In genomic region chr7:19932877-19933809, GRCm38 (mm10) we compare ENCODE assay signal across 8 mouse cellular contexts. TPM values are rescaled to one million over a fixed set of nuclear protein-coding genes. Genes with fewer than 3 reads are reported as not detected.
DNase-seq lines count a peak whose midpoint lies in the region; ATAC-seq and TF ChIP-seq lines count a peak whose summit lies in the region.

No protein-coding gene starts in this region.

- TF ChIP-seq CTCF in E14TG2a.4 (conservative IDR thresholded peaks at IDR 0.05; ENCODE audit: low read length): no peak
- no peak for TF ChIP-seq CTCF in bone marrow macrophage, adult 2 months (IDR thresholded peaks at IDR 0.05; ENCODE audit: low read depth, low read length)
- TF ChIP-seq CTCF in heart, postnatal 0 days (IDR thresholded peaks at IDR 0.05; ENCODE audit: low read depth): no peak
- TF ChIP-seq CTCF in liver, embryonic 14.5 days (IDR thresholded peaks at IDR 0.05; ENCODE audit: low read depth): no peak

- H3K36me3 ChIP-seq in E14TG2a.4 (ENCODE audit: insufficient read depth, low read length): no peaks in the 10 kb centered on the region
- H3K36me3 ChIP-seq in forebrain, embryonic 13.5 days (ENCODE audit: poor library complexity, severe bottlenecking): no peaks in the 10 kb centered on the region
- no peaks in the 10 kb centered on the region for H3K36me3 ChIP-seq in heart, postnatal 0 days (replicated peaks; ENCODE audit: control insufficient read depth, insufficient read depth, low read length)
- no peaks in the 10 kb centered on the region for H3K36me3 ChIP-seq in liver, embryonic 14.5 days (replicated peaks; ENCODE audit: control insufficient read depth, insufficient read depth, low read depth)
- no peaks in the 10 kb centered on the region for H3K36me3 ChIP-seq in neural tube, embryonic 12.5 days

- no peaks in the 10 kb centered on the region for H3K27me3 ChIP-seq in E14TG2a.4 (ENCODE audit: insufficient read depth, low read length)
- H3K27me3 ChIP-seq in forebrain, embryonic 13.5 days: no peaks in the 10 kb centered on the region; the same call in 1 of the 2 replicates
- no peaks in the 10 kb centered on the region for H3K27me3 ChIP-seq in heart, postnatal 0 days (ENCODE audit: control insufficient read depth, insufficient read depth, low read length)
- peaks cover 3% of the 10 kb centered on the region; the same call in 1 of the 2 replicates for H3K27me3 ChIP-seq in liver, embryonic 14.5 days (ENCODE audit: control insufficient read depth, insufficient read depth, low read length)
- no peaks in the 10 kb centered on the region for H3K27me3 ChIP-seq in neural tube, embryonic 12.5 days (replicated peaks)

- ATAC-seq in forebrain, embryonic 13.5 days: peak; percentile 81
- peak; percentile 85 for ATAC-seq in heart, postnatal 0 days (ENCODE audit: insufficient read depth, low read depth)
- ATAC-seq in liver, embryonic 14.5 days (ENCODE audit: insufficient read depth): peak; percentile 62; the same call in 1 of the 2 replicates
- ATAC-seq in neural tube, embryonic 12.5 days (ENCODE audit: low FRiP score, low read depth): peak; percentile 67

- H3K4me1 ChIP-seq in E14TG2a.4 (replicated peaks; ENCODE audit: low read depth, low read length): peaks cover 80% of the 10 kb centered on the region
- H3K4me1 ChIP-seq in bone marrow macrophage, adult 2 months (ENCODE audit: control insufficient read depth, insufficient read depth, low read length): peaks cover 37% of the 10 kb centered on the region
- H3K4me1 ChIP-seq in forebrain, embryonic 13.5 days: peaks cover 10% of the 10 kb centered on the region; the same call in 1 of the 2 replicates
- peaks cover 29% of the 10 kb centered on the region for H3K4me1 ChIP-seq in heart, postnatal 0 days (ENCODE audit: control insufficient read depth, insufficient read depth)
- H3K4me1 ChIP-seq in liver, embryonic 14.5 days (replicated peaks; ENCODE audit: control insufficient read depth in 2 of 2, insufficient read depth in 2 of 2, low read length in 1 of 2): peaks cover 0 to 11% of the 10 kb centered on the region in 2 experiments; a peak in 2 of 4 replicates
- H3K4me1 ChIP-seq in neural tube, embryonic 12.5 days: peaks cover 5% of the 10 kb centered on the region; the same call in 1 of the 2 replicates

- no peak for TF ChIP-seq EP300 in heart, postnatal 0 days (IDR thresholded peaks at IDR 0.05; ENCODE audit: low read depth)
- TF ChIP-seq EP300 in liver, embryonic 14.5 days (IDR thresholded peaks at IDR 0.05; ENCODE audit: low read depth): no peak

- peak overlapping the region; percentile 89 for H3K27ac ChIP-seq in bone marrow macrophage, adult 2 months (ENCODE audit: insufficient read depth, low read depth, low read length)
- H3K27ac ChIP-seq in forebrain, embryonic 13.5 days: 0 out of 2 replicates have a peak overlapping the region, but pooled peaks have one; percentile 8
- peak overlapping the region; percentile 94 for H3K27ac ChIP-seq in heart, postnatal 0 days (ENCODE audit: low read depth)
- H3K27ac ChIP-seq in liver, embryonic 14.5 days: no peak overlapping the region
- no peak overlapping the region for H3K27ac ChIP-seq in neural tube, embryonic 12.5 days

- WGBS in forebrain, embryonic 13.5 days: 22% methylated on average over 19 of the region's 21 CpGs
- 8% methylated on average over 21 of the region's 21 CpGs for WGBS in heart, postnatal 0 days
- WGBS in liver, embryonic 14.5 days (ENCODE audit: insufficient replicate concordance): 8% methylated on average over 21 of the region's 21 CpGs
- 25% methylated on average over 20 of the region's 21 CpGs for WGBS in neural tube, embryonic 12.5 days

- H3K9me3 ChIP-seq in E14TG2a.4 (ENCODE audit: low read length): no peaks in the 10 kb centered on the region
- no peaks in the 10 kb centered on the region for H3K9me3 ChIP-seq in forebrain, embryonic 13.5 days (replicated peaks)
- no peaks in the 10 kb centered on the region for H3K9me3 ChIP-seq in heart, postnatal 0 days (replicated peaks; ENCODE audit: control insufficient read depth, low read length)
- no peaks in the 10 kb centered on the region for H3K9me3 ChIP-seq in liver, embryonic 14.5 days (ENCODE audit: control insufficient read depth, low read length)
- no peaks in the 10 kb centered on the region for H3K9me3 ChIP-seq in neural tube, embryonic 12.5 days

- peak overlapping the region; percentile 41; the same call in 1 of the 2 replicates for H3K4me3 ChIP-seq in E14TG2a.4 (replicated peaks; ENCODE audit: low read length)
- H3K4me3 ChIP-seq in bone marrow macrophage, adult 2 months (ENCODE audit: insufficient read depth, low read length): peak overlapping the region; percentile 38
- peak overlapping the region; percentile 23 for H3K4me3 ChIP-seq in forebrain, embryonic 13.5 days
- peak overlapping the region; percentile 29 for H3K4me3 ChIP-seq in heart, postnatal 0 days (ENCODE audit: low read depth, low read length)
- no peak overlapping the region for H3K4me3 ChIP-seq in liver, embryonic 14.5 days (ENCODE audit: insufficient read depth in 1 of 2, low read depth in 2 of 2, low read length in 2 of 2)
- H3K4me3 ChIP-seq in neural tube, embryonic 12.5 days: no peak overlapping the region

- 0 out of 2 replicates have a peak overlapping the region, but pooled peaks have one; percentile 22 for H3K9ac ChIP-seq in forebrain, embryonic 13.5 days
- H3K9ac ChIP-seq in heart, postnatal 0 days (replicated peaks; ENCODE audit: low read depth, low read length): no peak overlapping the region
- no peak overlapping the region for H3K9ac ChIP-seq in liver, embryonic 14.5 days (replicated peaks)
- H3K9ac ChIP-seq in neural tube, embryonic 12.5 days: no peak overlapping the region

- DNase-seq in heart, postnatal 0 days (ENCODE audit: low spot score): peak; percentile 89
- peak; percentile 52 to 74 for DNase-seq in kidney, postnatal 25 days
- DNase-seq in liver, embryonic 14.5 days (ENCODE audit: low read depth in 3 of 3, low spot score in 3 of 3): no peak
- DNase-seq in thymus, postnatal 10 days (ENCODE audit: low spot score in 2 of 2): peak; percentile 72 to 76

- H3K4me2 ChIP-seq in forebrain, embryonic 13.5 days: peak overlapping the region; percentile 52
- peak overlapping the region; percentile 59 for H3K4me2 ChIP-seq in heart, postnatal 0 days (ENCODE audit: low read depth, low read length)
- H3K4me2 ChIP-seq in liver, embryonic 14.5 days (ENCODE audit: low read depth): peak overlapping the region; percentile 49
- H3K4me2 ChIP-seq in neural tube, embryonic 12.5 days (replicated peaks): peak overlapping the region; percentile 48

- no peak for TF ChIP-seq POLR2A in bone marrow macrophage, adult 2 months (IDR thresholded peaks at IDR 0.05; ENCODE audit: borderline replicate concordance, low read depth, low read length)

RNA-seq across cellular contexts. Expression of gene Pvr, which starts 12.2 kb away (rescaled TPM):
- 13.0 and 16.9 TPM in 2 replicates for polyA plus RNA-seq in bone marrow macrophage, adult 2 months (2012; ENCODE audit: insufficient read depth, insufficient read length, missing spikeins)
- polyA plus RNA-seq in forebrain, embryonic 13.5 days (2015; fragmentation: Nextera tagmentation; extraction: Ambion mirVana): 4.9 and 5.1 TPM in 2 replicates
- 25.8 and 26.1 TPM in 2 replicates for total RNA-seq in heart, postnatal 0 days (2014; rRNA removed; ENCODE audit: low replicate concordance)
- polyA plus RNA-seq in heart, postnatal 0 days (2015; fragmentation: Nextera tagmentation; extraction: Ambion mirVana): 11.3 and 11.6 TPM in 2 replicates
- 2.3 and 2.6 TPM in 2 replicates for polyA plus RNA-seq in liver, embryonic 14.5 days (2012; rRNA removed)
- 0.95 and 1.8 TPM in 2 replicates for polyA plus RNA-seq in liver, embryonic 14.5 days (2014; fragmentation: Nextera tagmentation; extraction: Ambion mirVana)
- 5.9 and 6.8 TPM in 2 replicates for polyA plus RNA-seq in neural tube, embryonic 12.5 days (2016; fragmentation: Nextera tagmentation; extraction: Ambion mirVana)

RNA-seq across cellular contexts. Expression of gene Igsf23, which starts 17.4 kb away (rescaled TPM):
- not detected in 2 replicates for polyA plus RNA-seq in bone marrow macrophage, adult 2 months (2012; ENCODE audit: insufficient read depth, insufficient read length, missing spikeins)
- polyA plus RNA-seq in forebrain, embryonic 13.5 days (2015; fragmentation: Nextera tagmentation; extraction: Ambion mirVana): not detected in 2 replicates
- total RNA-seq in heart, postnatal 0 days (2014; rRNA removed; ENCODE audit: low replicate concordance): 3.9 and 12.4 TPM in 2 replicates
- 3.6 and 4.1 TPM in 2 replicates for polyA plus RNA-seq in heart, postnatal 0 days (2015; fragmentation: Nextera tagmentation; extraction: Ambion mirVana)
- polyA plus RNA-seq in liver, embryonic 14.5 days (2012; rRNA removed): 0.15 and 0.24 TPM in 2 replicates
- polyA plus RNA-seq in liver, embryonic 14.5 days (2014; fragmentation: Nextera tagmentation; extraction: Ambion mirVana): 0.11 TPM in 1 of 2 replicates, not detected in the other
- 0.14 TPM in 1 of 2 replicates, not detected in the other for polyA plus RNA-seq in neural tube, embryonic 12.5 days (2016; fragmentation: Nextera tagmentation; extraction: Ambion mirVana)

RNA-seq across cellular contexts. Expression of gene Ceacam20, which starts 32.1 kb away (rescaled TPM):
- not detected in 2 replicates for polyA plus RNA-seq in bone marrow macrophage, adult 2 months (2012; ENCODE audit: insufficient read depth, insufficient read length, missing spikeins)
- not detected in 2 replicates for polyA plus RNA-seq in forebrain, embryonic 13.5 days (2015; fragmentation: Nextera tagmentation; extraction: Ambion mirVana)
- total RNA-seq in heart, postnatal 0 days (2014; rRNA removed; ENCODE audit: low replicate concordance): not detected in 2 replicates
- polyA plus RNA-seq in heart, postnatal 0 days (2015; fragmentation: Nextera tagmentation; extraction: Ambion mirVana): not detected in 2 replicates
- not detected in 2 replicates for polyA plus RNA-seq in liver, embryonic 14.5 days (2012; rRNA removed)
- polyA plus RNA-seq in liver, embryonic 14.5 days (2014; fragmentation: Nextera tagmentation; extraction: Ambion mirVana): not detected in 2 replicates
- polyA plus RNA-seq in neural tube, embryonic 12.5 days (2016; fragmentation: Nextera tagmentation; extraction: Ambion mirVana): not detected in 2 replicates

RNA-seq across cellular contexts. Expression of gene Ceacam19, which starts 45.4 kb away (rescaled TPM):
- 8.1 and 8.5 TPM in 2 replicates for polyA plus RNA-seq in bone marrow macrophage, adult 2 months (2012; ENCODE audit: insufficient read depth, insufficient read length, missing spikeins)
- polyA plus RNA-seq in forebrain, embryonic 13.5 days (2015; fragmentation: Nextera tagmentation; extraction: Ambion mirVana): not detected in 2 replicates
- not detected in 2 replicates for total RNA-seq in heart, postnatal 0 days (2014; rRNA removed; ENCODE audit: low replicate concordance)
- polyA plus RNA-seq in heart, postnatal 0 days (2015; fragmentation: Nextera tagmentation; extraction: Ambion mirVana): not detected in 2 replicates
- polyA plus RNA-seq in liver, embryonic 14.5 days (2012; rRNA removed): 0.01 TPM in 1 of 2 replicates, not detected in the other
- polyA plus RNA-seq in liver, embryonic 14.5 days (2014; fragmentation: Nextera tagmentation; extraction: Ambion mirVana): not detected in 2 replicates
- polyA plus RNA-seq in neural tube, embryonic 12.5 days (2016; fragmentation: Nextera tagmentation; extraction: Ambion mirVana): not detected in 2 replicates

RNA-seq across cellular contexts. Expression of gene Nlrp9b, which starts 58.1 kb away (rescaled TPM):
- polyA plus RNA-seq in bone marrow macrophage, adult 2 months (2012; ENCODE audit: insufficient read depth, insufficient read length, missing spikeins): not detected in 2 replicates
- not detected in 2 replicates for polyA plus RNA-seq in forebrain, embryonic 13.5 days (2015; fragmentation: Nextera tagmentation; extraction: Ambion mirVana)
- not detected in 2 replicates for total RNA-seq in heart, postnatal 0 days (2014; rRNA removed; ENCODE audit: low replicate concordance)
- polyA plus RNA-seq in heart, postnatal 0 days (2015; fragmentation: Nextera tagmentation; extraction: Ambion mirVana): not detected in 2 replicates
- polyA plus RNA-seq in liver, embryonic 14.5 days (2012; rRNA removed): not detected in 2 replicates
- not detected in 2 replicates for polyA plus RNA-seq in liver, embryonic 14.5 days (2014; fragmentation: Nextera tagmentation; extraction: Ambion mirVana)
- polyA plus RNA-seq in neural tube, embryonic 12.5 days (2016; fragmentation: Nextera tagmentation; extraction: Ambion mirVana): not detected in 2 replicates

Comparison
In these comparisons a context has a peak if more than half of its experiments do, and no peak if none do; other contexts are left out.
1. H3K4me3 ChIP-seq: peak in E14TG2a.4 (single experiment), bone marrow macrophage, adult 2 months (single experiment), forebrain, embryonic 13.5 days (single experiment) and heart, postnatal 0 days (single experiment); none in liver, embryonic 14.5 days (0 of 2) and neural tube, embryonic 12.5 days (single experiment).
2. H3K27ac ChIP-seq: peak in bone marrow macrophage, adult 2 months (single experiment), forebrain, embryonic 13.5 days (single experiment) and heart, postnatal 0 days (single experiment); none in liver, embryonic 14.5 days (single experiment) and neural tube, embryonic 12.5 days (single experiment).
3. DNase-seq: peak in heart, postnatal 0 days (single experiment), kidney, postnatal 25 days (2 of 2) and thymus, postnatal 10 days (2 of 2); none in liver, embryonic 14.5 days (0 of 3).
4. Peak in every context shown above with its lines, with median percentiles within 50 percentile points of each other: ATAC-seq and H3K4me2 ChIP-seq.